In genomic region chr16:87225595-87225994, GRCm38 (mm10) we compare ENCODE assay signal across 19 mouse cellular contexts.
"Had no signal": no experiment of that assay in that cellular context is flagged by ENCODE, and none has a peak within 500 bp of the region (broad histone marks: within the 10 kb centered on the region; RNA-seq: fewer than 3 reads in every experiment).

No protein-coding gene starts in this region.

- H3K27ac ChIP-seq: limb, embryonic 13.5 days; liver, embryonic 13.5 days; macrophage; midbrain, embryonic 12.5 days; midbrain, embryonic 15.5 days; neural tube, embryonic 12.5 days; neural tube, embryonic 15.5 days; stomach, embryonic 15.5 days had no signal

- H3K9me3 ChIP-seq: limb, embryonic 13.5 days; liver, embryonic 13.5 days; midbrain, embryonic 12.5 days; midbrain, embryonic 15.5 days; neural tube, embryonic 12.5 days; neural tube, embryonic 15.5 days; stomach, embryonic 15.5 days had no signal

- H3K4me2 ChIP-seq: limb, embryonic 13.5 days; liver, embryonic 13.5 days; midbrain, embryonic 12.5 days; midbrain, embryonic 15.5 days; neural tube, embryonic 12.5 days; neural tube, embryonic 15.5 days; stomach, embryonic 15.5 days had no signal

- H3K36me3 ChIP-seq: limb, embryonic 13.5 days; liver, embryonic 13.5 days; midbrain, embryonic 12.5 days; midbrain, embryonic 15.5 days; neural tube, embryonic 12.5 days; neural tube, embryonic 15.5 days; stomach, embryonic 15.5 days had no signal

- H3K27me3 ChIP-seq: limb, embryonic 13.5 days; liver, embryonic 13.5 days; midbrain, embryonic 12.5 days; midbrain, embryonic 15.5 days; neural tube, embryonic 12.5 days; neural tube, embryonic 15.5 days; stomach, embryonic 15.5 days had no signal

- ATAC-seq: intestine, embryonic 16.5 days; midbrain, embryonic 15.5 days had no signal

- DNase-seq: kidney, adult 18-20 months; kidney, adult 9 months; kidney, postnatal 14 days; kidney, postnatal 4 days; left cerebral cortex, postnatal 4 days; liver, embryonic 13.5 days; right cerebral cortex, adult 18-20 months; right cerebral cortex, postnatal 25 days; spleen, adult 18-20 months; thymus, adult 18-20 months; thymus, postnatal 36 days had no signal

- H3K4me1 ChIP-seq: liver, embryonic 13.5 days; midbrain, embryonic 12.5 days; midbrain, embryonic 15.5 days; neural tube, embryonic 12.5 days; neural tube, embryonic 15.5 days; stomach, embryonic 15.5 days had no signal

- H3K9ac ChIP-seq: limb, embryonic 13.5 days; liver, embryonic 13.5 days; midbrain, embryonic 12.5 days; midbrain, embryonic 15.5 days; neural tube, embryonic 12.5 days; neural tube, embryonic 15.5 days; stomach, embryonic 15.5 days had no signal

- H3K4me3 ChIP-seq: limb, embryonic 13.5 days; liver, embryonic 13.5 days; midbrain, embryonic 12.5 days; midbrain, embryonic 15.5 days; neural tube, embryonic 12.5 days; neural tube, embryonic 15.5 days; stomach, embryonic 15.5 days had no signal
